Mouse (Mus musculus): ENCODE data around the gene Prkar1b. TPM values are rescaled to one million over a fixed set of nuclear protein-coding genes. Genes with fewer than 3 reads are reported as not detected.

The Prkar1b gene
- polyA plus RNA-seq, 1 experiment from 2014 or later: 368 TPM

DNA sequence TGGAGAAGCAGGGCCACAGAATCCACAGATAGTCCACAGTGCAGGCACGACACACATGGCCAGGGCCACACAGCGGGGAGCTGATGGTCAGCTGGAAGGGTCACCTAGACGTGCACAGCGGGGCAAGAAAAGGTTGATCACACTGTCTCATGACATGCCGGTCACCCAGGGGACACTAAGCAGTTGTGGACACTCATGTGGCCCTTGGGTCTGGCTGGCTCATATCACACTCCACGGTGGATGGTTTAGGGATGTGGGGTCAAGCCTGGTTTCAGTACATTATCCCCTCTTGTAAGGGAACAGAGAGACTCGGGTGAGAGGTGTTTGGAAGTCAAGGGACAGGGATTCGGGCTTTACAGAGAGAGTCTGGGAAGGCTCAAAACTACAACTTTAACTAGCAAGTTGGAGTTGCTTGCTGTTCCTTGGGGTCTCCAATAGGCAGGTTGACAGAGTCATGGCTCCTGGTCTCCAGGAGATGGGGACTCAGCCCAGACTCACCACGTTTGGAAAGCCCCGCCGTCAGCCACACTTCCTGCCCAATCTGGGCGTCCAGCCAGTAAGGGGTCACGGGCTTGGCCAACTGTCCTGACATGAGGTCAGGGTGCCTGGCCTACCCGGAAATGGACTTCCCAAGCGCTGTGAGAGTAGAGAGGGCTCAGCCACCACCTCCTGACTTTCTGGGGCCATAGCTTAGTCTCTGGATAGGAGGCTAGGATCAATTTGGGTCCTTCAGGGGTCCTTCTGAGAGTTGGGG is 132.3 kb downstream of the Prkar1b start:
- no peaks in the 10 kb centered on the region for H3K27me3 ChIP-seq (ENCODE audit: control insufficient read depth, insufficient read depth, low read depth, low read length)
- WGBS: 84% methylated on average over 15 of the region's 15 CpGs
- no peak overlapping the region for H3K9ac ChIP-seq (ENCODE audit: low read depth, low read length)
- no peak overlapping the region for H3K4me3 ChIP-seq (ENCODE audit: low read depth, low read length)
- H3K9me3 ChIP-seq (replicated peaks; ENCODE audit: control insufficient read depth, low read length, poor library complexity, severe bottlenecking): no peaks in the 10 kb centered on the region
- no peak overlapping the region for H3K27ac ChIP-seq (ENCODE audit: low read length)
- H3K4me2 ChIP-seq (ENCODE audit: low read length): no peak overlapping the region
- ATAC-seq: no peak
- no peaks in the 10 kb centered on the region for H3K4me1 ChIP-seq (ENCODE audit: control insufficient read depth, insufficient read depth, low read length)
- peaks cover 16% of the 10 kb centered on the region for H3K36me3 ChIP-seq (ENCODE audit: control insufficient read depth, insufficient read depth, low read length)

DNA sequence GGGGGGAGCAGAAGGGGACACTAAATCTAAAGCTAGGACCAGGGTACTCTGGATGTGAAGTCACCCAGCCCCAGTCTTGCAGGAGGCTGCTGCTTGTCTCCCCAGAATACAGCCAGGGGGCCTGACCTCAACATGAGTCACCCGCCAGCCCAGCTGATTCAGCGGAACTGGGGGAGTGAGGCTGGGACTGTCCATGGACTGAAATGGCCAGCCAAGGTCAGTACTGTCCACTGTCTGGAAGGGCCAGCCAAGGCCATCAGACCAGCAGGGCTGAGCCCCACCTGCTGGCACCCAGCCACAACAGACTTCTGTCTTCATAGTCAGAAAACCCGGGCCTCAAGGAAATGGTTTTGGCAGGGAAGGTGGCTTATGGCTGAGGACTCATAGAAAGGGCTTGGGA is 134.7 kb downstream of the Prkar1b start:
- no peaks in the 10 kb centered on the region for H3K9me3 ChIP-seq (replicated peaks; ENCODE audit: control insufficient read depth, low read length, poor library complexity, severe bottlenecking)
- H3K9ac ChIP-seq (ENCODE audit: low read depth, low read length): no peak overlapping the region
- no peaks in the 10 kb centered on the region for H3K4me1 ChIP-seq (ENCODE audit: control insufficient read depth, insufficient read depth, low read length)
- H3K4me3 ChIP-seq (ENCODE audit: low read depth, low read length): no peak overlapping the region
- H3K36me3 ChIP-seq (ENCODE audit: control insufficient read depth, insufficient read depth, low read length): peaks cover 16% of the 10 kb centered on the region
- no peaks in the 10 kb centered on the region for H3K27me3 ChIP-seq (ENCODE audit: control insufficient read depth, insufficient read depth, low read depth, low read length)
- no peak overlapping the region for H3K4me2 ChIP-seq (ENCODE audit: low read length)
- 76% methylated on average over 3 of the region's 3 CpGs for WGBS
- no peak overlapping the region for H3K27ac ChIP-seq (ENCODE audit: low read length)
- ATAC-seq: no peak

DNA sequence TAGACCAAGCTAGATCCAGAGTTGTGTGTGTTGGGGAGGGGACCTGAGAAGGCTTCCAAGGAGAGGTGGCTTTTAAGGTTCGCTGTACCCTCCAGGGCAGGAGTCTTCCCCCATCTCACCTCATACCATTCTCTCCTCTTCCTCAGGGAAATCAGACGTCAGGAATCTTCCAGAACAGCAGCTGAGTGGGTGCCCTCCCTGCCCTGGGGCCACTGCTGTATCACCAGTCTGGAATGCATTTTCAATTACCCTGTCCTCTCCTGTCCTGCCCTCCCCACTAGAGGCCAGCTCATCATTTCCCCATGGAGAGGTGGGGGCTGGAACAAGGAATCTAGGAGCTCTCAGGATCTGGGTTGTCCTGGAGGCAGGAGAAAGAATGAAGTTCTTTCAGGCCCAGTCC is 139.2 kb downstream of the Prkar1b start:
- Histone ChIP-seq H3K9ac (ENCODE audit: low read depth, low read length) (no peak overlapping the region), H3K27me3 (ENCODE audit: control insufficient read depth, insufficient read depth, low read depth, low read length) (no peaks in the 10 kb centered on the region), H3K9me3 (replicated peaks; ENCODE audit: control insufficient read depth, low read length, poor library complexity, severe bottlenecking) (no peaks in the 10 kb centered on the region), H3K27ac (ENCODE audit: low read length) (no peak overlapping the region), H3K4me2 (ENCODE audit: low read length) (no peak overlapping the region), H3K36me3 (ENCODE audit: control insufficient read depth, insufficient read depth, low read length) (no peaks in the 10 kb centered on the region), H3K4me3 (ENCODE audit: low read depth, low read length) (no peak overlapping the region), H3K4me1 (ENCODE audit: control insufficient read depth, insufficient read depth, low read length) (no peaks in the 10 kb centered on the region)
- 76% methylated on average over 2 of the region's 2 CpGs for WGBS
- no peak for ATAC-seq

DNA sequence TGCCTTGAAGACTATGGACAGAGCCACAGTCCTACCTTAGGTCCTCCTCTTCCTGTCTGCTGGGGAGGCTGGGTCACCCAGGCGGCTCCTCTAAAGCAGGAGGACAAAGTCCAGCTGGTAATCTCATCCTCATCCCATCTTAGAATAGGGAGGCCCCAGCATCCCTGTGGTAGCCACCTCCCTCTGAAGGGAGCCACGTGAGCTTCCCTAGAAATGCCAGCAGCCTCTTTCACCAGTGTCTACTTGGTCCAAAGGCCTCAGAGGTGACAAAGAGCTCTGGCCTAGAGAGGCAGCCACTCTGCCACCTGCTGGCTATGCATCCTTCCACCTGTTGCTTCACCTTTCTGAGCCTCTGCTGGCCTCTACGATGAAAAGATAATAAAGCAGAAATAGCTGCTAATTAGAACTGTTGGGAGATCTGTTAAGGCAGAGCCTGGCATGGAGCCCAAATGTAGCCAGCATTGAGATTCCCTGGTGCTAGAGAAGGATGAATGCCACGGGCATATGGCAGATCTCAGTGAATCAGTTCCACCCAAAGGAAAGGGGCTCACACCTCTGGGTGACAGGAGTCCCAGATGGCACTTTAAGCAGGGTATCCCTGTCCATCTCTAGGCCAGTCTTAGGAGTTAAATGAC is 142.5 kb downstream of the Prkar1b start:
- WGBS: 57% methylated on average over 4 of the region's 4 CpGs
- Histone ChIP-seq H3K27me3 (ENCODE audit: control insufficient read depth, insufficient read depth, low read depth, low read length) (no peaks in the 10 kb centered on the region), H3K27ac (ENCODE audit: low read length) (no peak overlapping the region), H3K4me1 (ENCODE audit: control insufficient read depth, insufficient read depth, low read length) (no peaks in the 10 kb centered on the region), H3K36me3 (ENCODE audit: control insufficient read depth, insufficient read depth, low read length) (no peaks in the 10 kb centered on the region), H3K9ac (ENCODE audit: low read depth, low read length) (no peak overlapping the region), H3K4me3 (ENCODE audit: low read depth, low read length) (no peak overlapping the region), H3K4me2 (ENCODE audit: low read length) (no peak overlapping the region), H3K9me3 (replicated peaks; ENCODE audit: control insufficient read depth, low read length, poor library complexity, severe bottlenecking) (0 out of 2 replicates have a peak, but pooled peaks cover under 1% of the 10 kb centered on the region)
- no peak for ATAC-seq

DNA sequence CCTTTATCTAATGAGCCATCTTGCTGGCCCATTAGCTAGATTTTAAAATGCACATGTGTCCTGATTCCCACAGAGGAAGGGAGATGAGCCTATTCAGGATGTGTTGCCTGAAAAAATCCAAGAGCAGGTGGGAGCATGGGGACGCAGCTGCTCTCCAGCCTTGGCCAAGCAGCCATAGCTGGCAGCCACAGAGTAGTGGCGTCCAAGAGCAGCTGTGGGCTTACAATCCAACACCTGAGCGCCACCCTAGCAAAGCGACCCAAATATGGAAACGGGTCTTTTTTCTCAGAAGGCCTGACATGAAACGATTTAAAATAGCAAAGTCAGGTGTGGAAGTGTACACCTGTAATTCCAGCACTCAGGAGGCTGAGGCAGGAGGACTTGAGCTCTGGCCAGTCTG is 145.2 kb downstream of the Prkar1b start:
- ATAC-seq: no peak
- Histone ChIP-seq H3K9ac (ENCODE audit: low read depth, low read length) (no peak overlapping the region), H3K9me3 (replicated peaks; ENCODE audit: control insufficient read depth, low read length, poor library complexity, severe bottlenecking) (peaks cover 4% of the 10 kb centered on the region; the same call in 1 of the 2 replicates), H3K27ac (ENCODE audit: low read length) (no peak overlapping the region), H3K4me1 (ENCODE audit: control insufficient read depth, insufficient read depth, low read length) (no peaks in the 10 kb centered on the region), H3K4me2 (ENCODE audit: low read length) (no peak overlapping the region), H3K36me3 (ENCODE audit: control insufficient read depth, insufficient read depth, low read length) (no peaks in the 10 kb centered on the region), H3K27me3 (ENCODE audit: control insufficient read depth, insufficient read depth, low read depth, low read length) (peaks cover under 1% of the 10 kb centered on the region; the same call in 1 of the 2 replicates), H3K4me3 (ENCODE audit: low read depth, low read length) (no peak overlapping the region)
- 86% methylated on average over 6 of the region's 6 CpGs for WGBS

DNA sequence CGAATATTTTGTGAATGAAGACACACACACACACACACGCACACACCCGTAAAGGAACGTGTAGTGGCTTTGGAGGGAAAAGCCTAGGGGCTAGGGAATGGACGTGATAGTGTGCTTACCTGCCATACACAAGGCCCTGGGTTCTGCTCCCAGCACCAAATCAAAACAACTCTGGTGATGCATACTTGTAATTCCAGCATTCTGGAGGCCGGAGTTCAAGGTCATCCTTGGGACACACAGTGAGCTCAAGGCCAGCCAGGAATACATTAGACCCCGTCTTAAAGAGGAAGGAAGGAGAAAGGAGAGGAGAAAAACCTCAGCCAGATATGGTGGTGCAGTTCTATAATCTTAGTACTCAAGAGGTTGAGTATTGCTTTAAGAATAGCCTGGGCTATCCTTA is 150.1 kb downstream of the Prkar1b start:
- H3K27ac ChIP-seq (ENCODE audit: low read length): no peak overlapping the region
- peaks cover 13% of the 10 kb centered on the region for H3K27me3 ChIP-seq (ENCODE audit: control insufficient read depth, insufficient read depth, low read depth, low read length)
- no peak for ATAC-seq
- H3K9me3 ChIP-seq (replicated peaks; ENCODE audit: control insufficient read depth, low read length, poor library complexity, severe bottlenecking): peaks cover 4% of the 10 kb centered on the region; the same call in 1 of the 2 replicates
- no peaks in the 10 kb centered on the region for H3K36me3 ChIP-seq (ENCODE audit: control insufficient read depth, insufficient read depth, low read length)
- peaks cover 22% of the 10 kb centered on the region for H3K4me1 ChIP-seq (ENCODE audit: control insufficient read depth, insufficient read depth, low read length)
- H3K4me3 ChIP-seq (ENCODE audit: low read depth, low read length): no peak overlapping the region
- no peak overlapping the region for H3K4me2 ChIP-seq (ENCODE audit: low read length)
- H3K9ac ChIP-seq (ENCODE audit: low read depth, low read length): no peak overlapping the region
- WGBS: 82% methylated on average over 7 of the region's 7 CpGs

DNA sequence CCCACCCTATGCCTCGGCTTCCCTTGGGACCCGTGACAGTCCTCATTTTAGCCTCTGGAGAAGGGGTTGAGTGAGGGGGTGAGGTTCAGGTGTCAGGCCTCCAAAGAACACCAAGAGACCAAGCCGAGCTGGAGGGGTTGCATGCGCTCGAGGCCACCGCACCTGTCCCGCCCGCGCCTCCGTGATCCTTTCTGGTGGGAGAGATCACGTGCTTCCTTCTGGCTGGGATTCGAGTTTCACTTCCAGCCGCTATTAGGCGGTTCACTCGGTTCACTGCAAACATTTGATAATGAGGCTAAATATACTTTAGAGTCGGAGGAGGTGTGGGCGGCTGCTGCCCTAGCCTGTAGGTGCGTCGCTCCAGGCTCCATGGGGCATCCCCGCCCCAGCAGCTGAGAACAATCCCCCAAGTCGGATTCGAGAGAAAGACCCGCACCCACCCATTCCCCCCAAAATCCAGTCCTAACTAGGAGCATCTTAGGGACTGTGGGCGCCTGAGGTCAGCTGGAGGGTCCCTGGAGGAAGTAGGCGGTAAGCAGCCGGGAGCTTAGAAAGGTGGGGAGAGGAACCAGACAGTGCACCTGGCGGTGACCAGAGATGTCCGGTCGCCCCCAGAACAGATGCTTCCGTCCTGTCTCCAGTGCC is 151.7 kb downstream of the Prkar1b start:
- Histone ChIP-seq H3K4me1 (ENCODE audit: control insufficient read depth, insufficient read depth, low read length) (peaks cover 32% of the 10 kb centered on the region), H3K4me3 (ENCODE audit: low read depth, low read length) (peak overlapping the region; percentile 77), H3K27ac (ENCODE audit: low read length) (no peak overlapping the region), H3K4me2 (ENCODE audit: low read length) (peak overlapping the region; percentile 90), H3K9me3 (replicated peaks; ENCODE audit: control insufficient read depth, low read length, poor library complexity, severe bottlenecking) (peaks cover 4% of the 10 kb centered on the region; the same call in 1 of the 2 replicates), H3K9ac (ENCODE audit: low read depth, low read length) (peak overlapping the region; percentile 56), H3K27me3 (ENCODE audit: control insufficient read depth, insufficient read depth, low read depth, low read length) (peaks cover 15% of the 10 kb centered on the region), H3K36me3 (ENCODE audit: control insufficient read depth, insufficient read depth, low read length) (no peaks in the 10 kb centered on the region)
- ATAC-seq: no peak
- WGBS: 1% methylated on average over 30 of the region's 30 CpGs

DNA sequence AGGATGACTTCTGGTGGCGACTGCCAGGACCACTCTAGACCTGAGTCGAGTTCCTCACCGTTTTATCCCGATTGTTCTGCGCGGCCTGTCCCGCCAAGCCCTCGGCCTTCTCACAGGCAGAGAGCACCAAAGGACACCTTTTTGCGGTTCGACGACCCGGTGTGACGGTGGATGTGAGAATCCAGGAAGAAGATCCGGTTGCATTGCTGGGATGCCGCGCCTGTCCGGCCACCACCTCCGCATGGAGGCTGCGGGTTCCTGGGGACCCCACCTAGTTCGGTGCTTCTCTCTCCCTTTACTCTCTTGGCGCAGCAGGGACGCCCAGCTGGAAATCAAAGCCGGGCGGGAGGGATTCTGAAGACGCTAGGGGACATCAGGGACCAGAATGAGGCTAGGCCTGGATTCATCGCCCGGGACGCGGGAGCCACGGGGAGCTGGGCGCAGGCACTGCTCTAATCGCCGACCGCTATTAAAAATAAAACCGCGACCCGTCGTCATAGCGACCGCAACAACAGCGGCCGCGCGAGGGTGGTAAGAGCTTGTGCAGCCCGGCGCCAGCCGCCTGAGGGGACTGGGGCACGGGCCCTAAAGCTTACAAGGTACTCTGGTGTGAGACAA is 152.5 kb downstream of the Prkar1b start, which contains the start of gene Pdgfa:
TSS of gene Pdgfa (minus strand) at position 200 of the 618 bp plus-strand sequence.
- H3K9me3 ChIP-seq (replicated peaks; ENCODE audit: control insufficient read depth, low read length, poor library complexity, severe bottlenecking): peaks cover 4% of the 10 kb centered on the region; the same call in 1 of the 2 replicates
- H3K4me1 ChIP-seq (ENCODE audit: control insufficient read depth, insufficient read depth, low read length): peaks cover 40% of the 10 kb centered on the region
- ATAC-seq: peak; percentile 29
- H3K9ac ChIP-seq (ENCODE audit: low read depth, low read length): peak within 1 kb of the TSS; percentile 89
- H3K4me2 ChIP-seq (ENCODE audit: low read length): peak within 1 kb of the TSS; percentile 90
- 1% methylated on average over 48 of the region's 48 CpGs for WGBS
- no peaks in the 10 kb centered on the region for H3K36me3 ChIP-seq (ENCODE audit: control insufficient read depth, insufficient read depth, low read length)
- H3K4me3 ChIP-seq (ENCODE audit: low read depth, low read length): peak within 1 kb of the TSS; percentile 77
- H3K27ac ChIP-seq (ENCODE audit: low read length): peak within 1 kb of the TSS; percentile 90
- H3K27me3 ChIP-seq (ENCODE audit: control insufficient read depth, insufficient read depth, low read depth, low read length): peaks cover 22% of the 10 kb centered on the region
